9 mouse cellular contexts compared by ENCODE assay signal in genomic region chr1:161766656-161767055, GRCm38 (mm10). TPM values are rescaled to one million over a fixed set of nuclear protein-coding genes. Genes with fewer than 3 reads are reported as not detected.
DNase-seq lines count a peak whose midpoint lies in the region; ATAC-seq and TF ChIP-seq lines count a peak whose summit lies in the region.
"Had no signal": no experiment of that assay in that cellular context is flagged by ENCODE, and none has a peak within 500 bp of the region (broad histone marks: within the 10 kb centered on the region; RNA-seq: fewer than 3 reads in every experiment).

No protein-coding gene starts in this region.

- TF ChIP-seq CTCF in liver, embryonic 14.5 days (IDR thresholded peaks at IDR 0.05; ENCODE audit: low read depth): no peak

- no peak overlapping the region for H3K4me3 ChIP-seq in limb, embryonic 14.5 days (replicated peaks; ENCODE audit: low read length)
- H3K4me3 ChIP-seq in limb, embryonic 10.5 days: no peak overlapping the region
- peak overlapping the region; percentile 31 to 38 for H3K4me3 ChIP-seq in liver, embryonic 14.5 days (ENCODE audit: insufficient read depth in 1 of 2, low read depth in 2 of 2, low read length in 2 of 2)
- no peak overlapping the region for H3K4me3 ChIP-seq in midbrain, embryonic 10.5 days
- H3K4me3 ChIP-seq in hindbrain, embryonic 12.5 days: no peak overlapping the region
- no peak overlapping the region for H3K4me3 ChIP-seq in neural tube, embryonic 15.5 days (replicated peaks)
- H3K4me3 ChIP-seq: midbrain, embryonic 12.5 days had no signal

- 56% methylated on average over 5 of the region's 5 CpGs for WGBS in limb, embryonic 14.5 days
- 49% methylated on average over 5 of the region's 5 CpGs for WGBS in limb, embryonic 10.5 days
- 8% methylated on average over 5 of the region's 5 CpGs for WGBS in liver, embryonic 14.5 days (ENCODE audit: insufficient replicate concordance)
- 57% methylated on average over 5 of the region's 5 CpGs for WGBS in midbrain, embryonic 10.5 days
- WGBS in hindbrain, embryonic 12.5 days: 50% methylated on average over 5 of the region's 5 CpGs
- WGBS in neural tube, embryonic 15.5 days: 53% methylated on average over 5 of the region's 5 CpGs

- no peaks in the 10 kb centered on the region for H3K4me1 ChIP-seq in limb, embryonic 14.5 days (ENCODE audit: control insufficient read depth, insufficient read depth, low read length)
- no peaks in the 10 kb centered on the region for H3K4me1 ChIP-seq in limb, embryonic 10.5 days
- peaks cover 5 to 22% of the 10 kb centered on the region in 2 experiments for H3K4me1 ChIP-seq in liver, embryonic 14.5 days (replicated peaks; ENCODE audit: control insufficient read depth in 2 of 2, insufficient read depth in 2 of 2, low read length in 1 of 2)
- no peaks in the 10 kb centered on the region for H3K4me1 ChIP-seq in midbrain, embryonic 10.5 days
- H3K4me1 ChIP-seq in hindbrain, embryonic 12.5 days: no peaks in the 10 kb centered on the region
- H3K4me1 ChIP-seq in neural tube, embryonic 15.5 days: no peaks in the 10 kb centered on the region
- H3K4me1 ChIP-seq: midbrain, embryonic 12.5 days had no signal

- no peaks in the 10 kb centered on the region for H3K9me3 ChIP-seq in limb, embryonic 14.5 days (ENCODE audit: control insufficient read depth, low read length)
- no peaks in the 10 kb centered on the region for H3K9me3 ChIP-seq in limb, embryonic 10.5 days (replicated peaks)
- H3K9me3 ChIP-seq in liver, embryonic 14.5 days (ENCODE audit: control insufficient read depth, low read length): no peaks in the 10 kb centered on the region
- no peaks in the 10 kb centered on the region for H3K9me3 ChIP-seq in midbrain, embryonic 10.5 days (replicated peaks)
- no peaks in the 10 kb centered on the region for H3K9me3 ChIP-seq in hindbrain, embryonic 12.5 days (replicated peaks)
- H3K9me3 ChIP-seq in neural tube, embryonic 15.5 days (replicated peaks): no peaks in the 10 kb centered on the region
- H3K9me3 ChIP-seq: midbrain, embryonic 12.5 days had no signal

- no peaks in the 10 kb centered on the region for H3K36me3 ChIP-seq in limb, embryonic 14.5 days (ENCODE audit: control insufficient read depth, insufficient read depth, low read length)
- H3K36me3 ChIP-seq in limb, embryonic 10.5 days: no peaks in the 10 kb centered on the region
- no peaks in the 10 kb centered on the region for H3K36me3 ChIP-seq in liver, embryonic 14.5 days (replicated peaks; ENCODE audit: control insufficient read depth, insufficient read depth, low read depth)
- H3K36me3 ChIP-seq in midbrain, embryonic 10.5 days: no peaks in the 10 kb centered on the region
- no peaks in the 10 kb centered on the region for H3K36me3 ChIP-seq in hindbrain, embryonic 12.5 days
- H3K36me3 ChIP-seq in neural tube, embryonic 15.5 days: no peaks in the 10 kb centered on the region
- H3K36me3 ChIP-seq: midbrain, embryonic 12.5 days had no signal

- H3K9ac ChIP-seq in limb, embryonic 14.5 days (ENCODE audit: low read depth, low read length, severe bottlenecking): no peak overlapping the region
- H3K9ac ChIP-seq in liver, embryonic 14.5 days (replicated peaks): no peak overlapping the region
- no peak overlapping the region for H3K9ac ChIP-seq in hindbrain, embryonic 12.5 days
- no peak overlapping the region for H3K9ac ChIP-seq in neural tube, embryonic 15.5 days (replicated peaks)
- H3K9ac ChIP-seq: midbrain, embryonic 12.5 days had no signal

- TF ChIP-seq EP300 in liver, embryonic 14.5 days (IDR thresholded peaks at IDR 0.05; ENCODE audit: low read depth): no peak

- H3K4me2 ChIP-seq in limb, embryonic 14.5 days (replicated peaks; ENCODE audit: low read depth, low read length, severe bottlenecking): no peak overlapping the region
- H3K4me2 ChIP-seq in liver, embryonic 14.5 days (ENCODE audit: low read depth): peak overlapping the region; percentile 69
- H3K4me2 ChIP-seq in hindbrain, embryonic 12.5 days (replicated peaks): no peak overlapping the region
- H3K4me2 ChIP-seq in neural tube, embryonic 15.5 days: no peak overlapping the region
- H3K4me2 ChIP-seq: midbrain, embryonic 12.5 days had no signal

- H3K27me3 ChIP-seq in limb, embryonic 14.5 days (ENCODE audit: control insufficient read depth, insufficient read depth, low read length): no peaks in the 10 kb centered on the region
- no peaks in the 10 kb centered on the region for H3K27me3 ChIP-seq in limb, embryonic 10.5 days (ENCODE audit: low read depth, poor library complexity, severe bottlenecking)
- no peaks in the 10 kb centered on the region for H3K27me3 ChIP-seq in liver, embryonic 14.5 days (ENCODE audit: control insufficient read depth, insufficient read depth, low read length)
- H3K27me3 ChIP-seq in midbrain, embryonic 10.5 days (ENCODE audit: low read depth, poor library complexity, severe bottlenecking): no peaks in the 10 kb centered on the region
- no peaks in the 10 kb centered on the region for H3K27me3 ChIP-seq in hindbrain, embryonic 12.5 days
- no peaks in the 10 kb centered on the region for H3K27me3 ChIP-seq in neural tube, embryonic 15.5 days (replicated peaks)
- H3K27me3 ChIP-seq: midbrain, embryonic 12.5 days had no signal

- no peak overlapping the region for H3K27ac ChIP-seq in limb, embryonic 14.5 days (replicated peaks; ENCODE audit: low read depth, low read length)
- H3K27ac ChIP-seq in limb, embryonic 10.5 days: no peak overlapping the region
- no peak overlapping the region for H3K27ac ChIP-seq in liver, embryonic 14.5 days
- H3K27ac ChIP-seq in midbrain, embryonic 10.5 days (replicated peaks): no peak overlapping the region
- H3K27ac ChIP-seq in hindbrain, embryonic 12.5 days: no peak overlapping the region
- H3K27ac ChIP-seq in neural tube, embryonic 15.5 days (replicated peaks): no peak overlapping the region
- H3K27ac ChIP-seq: midbrain, embryonic 12.5 days had no signal

- DNase-seq in limb, embryonic 14.5 days (ENCODE audit: low spot score): peak; percentile 19
- no peak for DNase-seq in limb, embryonic 10.5 days (ENCODE audit: low spot score)
- DNase-seq in liver, embryonic 14.5 days (ENCODE audit: low read depth in 3 of 3, low spot score in 3 of 3): peak; percentile 54 to 71 (median 69)
- DNase-seq in spleen, postnatal 14 days (ENCODE audit: low spot score in 2 of 2): peak; percentile 69 to 72
- DNase-seq in midbrain, embryonic 10.5 days (ENCODE audit: low spot score): no peak

- ATAC-seq in limb, embryonic 14.5 days (ENCODE audit: low FRiP score, low read depth): no peak
- ATAC-seq in erythroblast, adult 5-6 weeks (replicated peaks; ENCODE audit: low FRiP score, poor library complexity, severe bottlenecking): peak; percentile 97
- ATAC-seq in liver, embryonic 14.5 days (ENCODE audit: insufficient read depth): peak; percentile 83
- no peak for ATAC-seq in hindbrain, embryonic 12.5 days (ENCODE audit: low FRiP score)
- ATAC-seq in neural tube, embryonic 15.5 days (ENCODE audit: low FRiP score): no peak

- TF ChIP-seq POLR2A in limb, embryonic 14.5 days (IDR thresholded peaks at IDR 0.05; ENCODE audit: borderline replicate concordance, extremely low read depth, insufficient read depth, insufficient read length): no peak

RNA-seq across cellular contexts. Expression of gene Fasl, which starts 21.6 kb away (rescaled TPM):
- polyA plus RNA-seq in limb, embryonic 14.5 days (2012; rRNA removed): 0.03 TPM in 2 replicates
- polyA plus RNA-seq in limb, embryonic 14.5 days (2014; fragmentation: Nextera tagmentation; extraction: Ambion mirVana): not detected in 2 replicates
- polyA plus RNA-seq in limb, embryonic 10.5 days (2016; fragmentation: Nextera tagmentation; extraction: Ambion mirVana): not detected in 2 replicates
- total RNA-seq in erythroblast, adult 5-6 weeks (2015; ENCODE audit: low replicate concordance): not detected in 2 replicates
- 0.68 TPM in 1 of 2 replicates, not detected in the other for total RNA-seq in erythroblast, adult 5-6 weeks (2017; ENCODE audit: low replicate concordance)
- polyA plus RNA-seq in liver, embryonic 14.5 days (2012; rRNA removed): 0.03 and 0.11 TPM in 2 replicates
- not detected in 2 replicates for polyA plus RNA-seq in liver, embryonic 14.5 days (2014; fragmentation: Nextera tagmentation; extraction: Ambion mirVana)
- 0.26 TPM in 1 of 2 replicates, not detected in the other for polyA plus RNA-seq in midbrain, embryonic 10.5 days (2016; fragmentation: Nextera tagmentation; extraction: Ambion mirVana)
- 0.20 and 0.21 TPM in 2 replicates for polyA plus RNA-seq in hindbrain, embryonic 12.5 days (2016; fragmentation: Nextera tagmentation; extraction: Ambion mirVana)
- 0.28 and 0.51 TPM in 2 replicates for polyA plus RNA-seq in neural tube, embryonic 15.5 days (2015; fragmentation: Nextera tagmentation; extraction: Ambion mirVana)
- polyA plus RNA-seq: midbrain, embryonic 12.5 days had no signal

Comparison
In these comparisons a context has a peak if more than half of its experiments do, and no peak if none do; other contexts are left out.
1. DNase-seq: peak in limb, embryonic 14.5 days (single experiment), liver, embryonic 14.5 days (3 of 3) and spleen, postnatal 14 days (2 of 2); none in limb, embryonic 10.5 days (single experiment) and midbrain, embryonic 10.5 days (single experiment).
2. ATAC-seq: peak in erythroblast, adult 5-6 weeks (single experiment) and liver, embryonic 14.5 days (single experiment); none in limb, embryonic 14.5 days (single experiment), hindbrain, embryonic 12.5 days (single experiment) and neural tube, embryonic 15.5 days (single experiment).
3. H3K4me3 ChIP-seq: peak in liver, embryonic 14.5 days (2 of 2); none in limb, embryonic 14.5 days (single experiment), limb, embryonic 10.5 days (single experiment), midbrain, embryonic 10.5 days (single experiment), hindbrain, embryonic 12.5 days (single experiment) and neural tube, embryonic 15.5 days (single experiment).